Mouse (Mus musculus): ENCODE results near the gene Zfp626. TPM values are rescaled to one million over a fixed set of nuclear protein-coding genes. Genes with fewer than 3 reads are reported as not detected.

The Zfp626 gene
- polyA plus RNA-seq (2015; fragmentation: Illumina TruSeq; extraction: RNeasy Lipid Tissue Mini Kit (QIAGEN cat#74804); ENCODE audit: low read depth, low replicate concordance): 7.4 TPM

DNA sequence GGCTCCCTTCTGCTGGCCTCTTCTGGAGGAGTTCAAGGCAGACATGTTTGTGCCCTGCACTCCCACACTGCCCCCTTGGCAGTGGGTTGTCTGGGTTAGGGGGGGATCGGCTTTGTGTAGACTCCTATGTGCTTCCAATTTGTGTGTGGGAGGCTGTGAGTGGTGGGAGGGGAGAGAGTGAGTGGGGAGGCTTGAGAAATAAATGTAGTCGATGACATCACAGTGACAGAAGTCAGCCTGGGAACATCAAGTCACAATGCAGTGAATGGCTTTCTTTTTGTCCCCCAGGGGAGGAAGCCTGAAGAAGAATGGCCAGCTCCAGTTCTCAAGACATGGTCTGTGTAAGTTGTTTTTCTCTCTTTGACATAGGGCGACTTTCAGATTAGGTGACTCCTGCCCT, at the start of gene Zfp626:
Gene Zfp626, plus strand, starts transcription at position 301 of the 400 bp plus-strand sequence.

DNA sequence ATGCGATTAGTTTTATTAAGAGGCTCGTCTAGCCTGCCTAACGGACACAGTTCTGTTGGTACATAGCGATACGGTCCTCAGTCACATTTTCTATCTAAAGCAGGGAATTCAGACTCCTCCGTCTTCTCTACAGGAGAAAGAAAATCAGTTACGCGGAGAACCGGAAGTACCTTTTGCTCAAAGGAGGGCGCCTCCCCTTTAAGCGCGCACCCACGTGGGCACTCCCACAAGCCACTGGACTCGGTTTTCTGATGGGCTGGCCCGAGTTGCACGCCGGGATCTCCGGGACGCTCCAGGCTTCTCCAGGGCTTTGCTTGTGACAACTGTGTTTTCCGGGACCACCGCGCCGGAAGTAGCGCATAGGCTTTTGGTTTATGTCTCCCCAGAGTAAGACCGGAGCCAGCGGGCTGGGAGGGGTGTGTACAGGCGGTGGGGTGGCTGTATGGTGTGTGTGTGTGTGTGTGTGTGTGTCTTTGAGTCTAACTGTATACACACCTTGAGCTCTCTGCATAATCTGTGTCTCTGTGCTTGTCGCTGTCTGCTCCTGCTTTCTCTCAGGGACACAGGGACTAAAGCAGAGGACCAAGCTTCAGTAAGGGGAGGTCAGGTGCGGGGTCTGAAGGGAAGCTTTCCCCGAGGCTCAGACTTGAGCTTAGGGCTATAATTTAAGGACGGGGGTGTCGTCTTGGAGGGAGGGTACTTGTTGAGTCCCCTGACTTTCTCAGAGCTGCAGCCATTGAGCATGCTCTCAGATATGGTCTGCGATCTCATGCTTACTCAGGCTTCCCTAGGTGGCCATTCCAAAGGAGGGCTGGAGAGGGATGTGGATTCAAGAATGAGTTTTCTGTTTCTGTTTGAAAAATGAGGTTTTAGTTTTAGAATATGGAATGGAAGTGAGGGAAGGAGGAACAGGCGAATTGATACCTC, 31.6 kb downstream of the Zfp626 start, which contains the start of gene Zfp59:
Gene Zfp59, plus strand, starts transcription at position 285 of the 927 bp plus-strand sequence.

DNA sequence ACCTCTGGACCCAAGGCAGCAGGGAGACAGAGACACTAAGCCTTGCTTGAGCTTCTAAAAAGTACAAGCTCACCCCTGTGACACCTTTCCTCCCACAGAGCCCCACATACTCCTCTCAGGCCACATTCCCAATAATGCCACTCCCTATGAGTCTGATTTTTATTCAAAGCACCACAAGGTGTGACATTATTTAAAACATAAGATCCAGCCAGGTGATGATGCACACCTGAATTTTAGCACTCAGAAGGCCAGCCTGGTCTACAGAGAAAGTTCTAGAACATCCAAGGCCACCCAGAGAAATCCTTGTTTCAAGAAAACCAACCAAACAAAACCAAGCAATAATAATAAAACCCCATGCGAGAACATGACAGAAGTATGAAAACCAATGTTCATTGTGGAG, 50.2 kb downstream of the Zfp626 start, which contains the start of gene Zfp607a:
Gene Zfp607a, plus strand, starts transcription at position 301 of the 400 bp plus-strand sequence.

Other genes starting within 250 kb of the Zfp626 start
- gene Akt2, start 215.6 kb upstream of the Zfp626 start, polyA plus RNA-seq (2015; fragmentation: Illumina TruSeq; extraction: RNeasy Lipid Tissue Mini Kit (QIAGEN cat#74804); ENCODE audit: low read depth, low replicate concordance): 106 TPM
- gene Ttc9b, start 153.3 kb upstream of the Zfp626 start, polyA plus RNA-seq (2015; fragmentation: Illumina TruSeq; extraction: RNeasy Lipid Tissue Mini Kit (QIAGEN cat#74804); ENCODE audit: low read depth, low replicate concordance): 76.0 TPM
- 133 TPM for gene Map3k10, start 132.6 kb upstream of the Zfp626 start, polyA plus RNA-seq (2015; fragmentation: Illumina TruSeq; extraction: RNeasy Lipid Tissue Mini Kit (QIAGEN cat#74804); ENCODE audit: low read depth, low replicate concordance)
- gene Zfp607b, start 117.9 kb upstream of the Zfp626 start, polyA plus RNA-seq (2015; fragmentation: Illumina TruSeq; extraction: RNeasy Lipid Tissue Mini Kit (QIAGEN cat#74804); ENCODE audit: low read depth, low replicate concordance): 9.8 TPM
- 25.7 TPM for gene Zfp60, start 75.8 kb upstream of the Zfp626 start, polyA plus RNA-seq (2015; fragmentation: Illumina TruSeq; extraction: RNeasy Lipid Tissue Mini Kit (QIAGEN cat#74804); ENCODE audit: low read depth, low replicate concordance)
- gene Zfp59, start 31.4 kb downstream of the Zfp626 start, polyA plus RNA-seq (2015; fragmentation: Illumina TruSeq; extraction: RNeasy Lipid Tissue Mini Kit (QIAGEN cat#74804); ENCODE audit: low read depth, low replicate concordance): 6.5 TPM
- gene Zfp607a, start 50.3 kb downstream of the Zfp626 start, polyA plus RNA-seq (2015; fragmentation: Illumina TruSeq; extraction: RNeasy Lipid Tissue Mini Kit (QIAGEN cat#74804); ENCODE audit: low read depth, low replicate concordance): 0.71 TPM
- 9.4 TPM for gene Zfp974, start 122.3 kb downstream of the Zfp626 start, polyA plus RNA-seq (2015; fragmentation: Illumina TruSeq; extraction: RNeasy Lipid Tissue Mini Kit (QIAGEN cat#74804); ENCODE audit: low read depth, low replicate concordance)
- gene Zfp780b, start 172.0 kb downstream of the Zfp626 start, polyA plus RNA-seq (2015; fragmentation: Illumina TruSeq; extraction: RNeasy Lipid Tissue Mini Kit (QIAGEN cat#74804); ENCODE audit: low read depth, low replicate concordance): 14.2 TPM
- gene Zfp850, start 206.9 kb downstream of the Zfp626 start, polyA plus RNA-seq (2015; fragmentation: Illumina TruSeq; extraction: RNeasy Lipid Tissue Mini Kit (QIAGEN cat#74804); ENCODE audit: low read depth, low replicate concordance): 4.6 TPM
- gene Psmc4, start 242.9 kb downstream of the Zfp626 start, polyA plus RNA-seq (2015; fragmentation: Illumina TruSeq; extraction: RNeasy Lipid Tissue Mini Kit (QIAGEN cat#74804); ENCODE audit: low read depth, low replicate concordance): 177 TPM